Mouse (Mus musculus) spleen, postnatal 36 days (tissue): ENCODE results near the gene Sirt2.

Experiments used
- DNase-seq, 2 experiments: peaks; one replicate each; pipeline ENCODE4 v3.0.0; 2022; ENCODE audit warnings: low spot score in 2 of 2, mixed read lengths in 1 of 2

Sirt2 gene

GRCm38 (mm10) chr7:28766910-28767309 lies 375 bp downstream of the Sirt2 start:
- DNase-seq: no peak

- no peak for DNase-seq
Measured at GRCm38 (mm10) chr7:28767462-28767965, 979 bp downstream of the Sirt2 start, which contains the start of gene Nfkbib. Gene Nfkbib (minus strand): TSS chr7:28767512.

GRCm38 (mm10) chr7:28769414-28769958 lies 3.0 kb downstream of the Sirt2 start:
- no peak for DNase-seq

- DNase-seq: no peak
Measured at GRCm38 (mm10) chr7:28770309-28770708, 3.8 kb downstream of the Sirt2 start.

GRCm38 (mm10) chr7:28771867-28772266 lies 5.3 kb downstream of the Sirt2 start:
- DNase-seq: no peak

GRCm38 (mm10) chr7:28773163-28773562 lies 6.6 kb downstream of the Sirt2 start:
- DNase-seq: no peak

- DNase-seq: no peak
Measured at GRCm38 (mm10) chr7:28774164-28774563, 7.6 kb downstream of the Sirt2 start.

- DNase-seq: no peak
Measured at GRCm38 (mm10) chr7:28775129-28775528, 8.6 kb downstream of the Sirt2 start.

- DNase-seq: no peak
Measured at GRCm38 (mm10) chr7:28778825-28779224, 12.3 kb downstream of the Sirt2 start.

GRCm38 (mm10) chr7:28780067-28780658 lies 13.6 kb downstream of the Sirt2 start:
- peak; percentile 85 to 92 for DNase-seq

GRCm38 (mm10) chr7:28780857-28781256 lies 14.3 kb downstream of the Sirt2 start:
- peak; percentile 69 to 72 for DNase-seq

GRCm38 (mm10) chr7:28781261-28781663 lies 14.7 kb downstream of the Sirt2 start:
- peak; percentile 84 to 85 for DNase-seq

GRCm38 (mm10) chr7:28785161-28785560 lies 18.6 kb downstream of the Sirt2 start:
- no peak for DNase-seq

GRCm38 (mm10) chr7:28787884-28788283 lies 21.3 kb downstream of the Sirt2 start:
- DNase-seq: peak; percentile 43 to 55

GRCm38 (mm10) chr7:28788307-28789195 lies 22.0 kb downstream of the Sirt2 start, which contains the start of gene Rinl:
Gene Rinl (plus strand): TSS chr7:28788969.
- peak; percentile 94 to 95 for DNase-seq

GRCm38 (mm10) chr7:28789235-28789634 lies 22.7 kb downstream of the Sirt2 start:
- DNase-seq: no peak

- DNase-seq: no peak
Measured at GRCm38 (mm10) chr7:28790066-28790806, 23.7 kb downstream of the Sirt2 start.

- DNase-seq: no peak
Measured at GRCm38 (mm10) chr7:28791706-28792105, 25.2 kb downstream of the Sirt2 start.

- DNase-seq: peak; percentile 53 to 60
Measured at GRCm38 (mm10) chr7:28792391-28793185, 26.1 kb downstream of the Sirt2 start.

GRCm38 (mm10) chr7:28793834-28794233 lies 27.3 kb downstream of the Sirt2 start:
- peak; percentile 56 to 62 for DNase-seq

GRCm38 (mm10) chr7:28794496-28794895 lies 28.0 kb downstream of the Sirt2 start:
- DNase-seq: no peak
